Mouse (Mus musculus) retina, adult 2 months (tissue): Measurements from ENCODE around the gene Tcp11l2.

Source experiments
- DNase-seq: peaks from one replicate; pipeline ENCODE4 v3.0.0-alpha.2; 2012; ENCODE audit warnings: low read depth, low spot score

Gene Tcp11l2

GRCm38 (mm10) chr10:84598172-84598571 is 21.7 kb downstream of the Tcp11l2 start:
- DNase-seq, result no peak

DNA sequence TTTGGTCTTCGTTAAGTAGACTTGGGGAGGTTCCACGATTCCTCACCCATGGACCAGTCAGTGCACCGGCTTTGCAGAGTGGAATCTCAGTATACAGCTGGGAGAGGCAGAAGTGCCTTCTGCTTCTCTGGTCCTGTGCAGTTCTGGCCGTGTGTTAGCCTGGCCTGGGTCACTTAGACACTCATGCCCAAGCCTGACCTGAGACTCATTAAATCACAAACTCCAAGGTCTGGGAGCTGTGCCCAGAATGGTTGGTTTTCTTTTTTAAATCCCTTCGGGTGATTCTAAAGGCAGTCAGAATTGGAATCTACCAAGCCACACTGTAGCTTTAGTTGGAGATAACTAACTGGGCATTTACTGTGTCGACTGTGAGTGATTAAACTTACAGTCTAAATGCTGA is 23.7 kb downstream of the Tcp11l2 start:
- no peak for DNase-seq

DNA sequence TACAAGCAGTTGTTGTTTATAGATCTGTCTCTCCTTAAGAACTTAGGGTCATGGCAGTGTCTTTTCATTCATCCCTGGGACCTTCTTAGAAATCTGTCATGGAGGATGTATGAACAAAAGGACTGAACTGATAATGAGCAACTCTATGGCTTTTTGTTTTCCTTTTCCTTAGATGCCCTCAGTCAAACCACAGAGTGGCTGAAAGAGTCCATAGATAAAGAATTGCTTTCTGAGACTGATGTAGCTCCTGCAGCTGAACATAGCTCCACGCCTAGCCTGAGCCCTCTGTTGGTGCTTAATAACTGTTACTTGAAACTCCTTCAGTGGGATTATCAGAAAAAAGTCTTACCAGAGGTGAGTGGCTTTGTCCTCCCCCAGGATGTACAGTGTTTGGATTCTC is 27.9 kb downstream of the Tcp11l2 start:
- no peak for DNase-seq

DNA sequence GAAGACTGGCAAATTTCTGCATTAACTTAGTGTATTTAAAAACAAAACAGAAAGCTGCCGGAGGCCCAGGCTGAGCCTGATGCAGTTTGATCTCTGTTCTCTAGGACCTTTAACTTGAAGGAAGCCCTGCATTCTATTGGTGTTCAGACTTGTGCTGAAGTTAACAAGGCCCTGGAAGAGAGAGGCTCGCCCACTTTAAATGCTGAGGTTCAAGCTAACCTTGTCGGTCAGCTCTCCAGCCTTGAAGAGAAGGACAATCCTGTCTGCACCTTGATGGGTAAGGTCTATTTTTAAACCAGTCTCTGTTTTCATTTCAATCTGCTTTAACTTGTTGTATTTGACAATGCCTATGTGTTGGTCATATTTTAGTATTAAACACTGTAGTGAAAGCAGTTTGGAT is 31.9 kb downstream of the Tcp11l2 start:
- DNase-seq, result no peak

- DNase-seq, result no peak
These were observed 33.9 kb downstream of the Tcp11l2 start for GRCm38 (mm10) chr10:84610324-84610723.

GRCm38 (mm10) chr10:84610783-84611182 is 34.4 kb downstream of the Tcp11l2 start:
- no peak for DNase-seq

- DNase-seq, result no peak
These were observed 35.2 kb downstream of the Tcp11l2 start for GRCm38 (mm10) chr10:84611664-84612063.

DNA sequence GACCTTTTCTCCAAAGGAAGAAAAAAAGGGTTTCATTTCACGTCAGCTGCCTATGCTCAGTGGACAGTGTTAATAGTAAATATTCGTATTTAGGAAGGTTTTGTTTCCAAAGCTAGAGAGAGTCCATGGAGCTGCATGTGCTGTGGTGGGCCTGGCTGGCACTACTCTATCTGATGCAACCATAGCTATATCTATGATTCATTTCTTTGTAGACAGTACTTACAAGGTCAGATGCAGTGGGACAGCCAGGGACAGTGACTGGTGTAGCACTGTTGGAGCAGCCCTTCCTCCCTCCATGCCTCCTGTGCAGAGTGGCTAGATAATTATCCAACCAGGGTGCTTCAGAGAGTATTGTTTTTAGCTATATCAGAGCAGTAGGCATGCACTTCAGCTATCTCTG is 35.9 kb downstream of the Tcp11l2 start:
- no peak for DNase-seq

GRCm38 (mm10) chr10:84613366-84613765 is 36.9 kb downstream of the Tcp11l2 start:
- DNase-seq, result no peak

- no peak for DNase-seq
These were observed 38.6 kb downstream of the Tcp11l2 start for GRCm38 (mm10) chr10:84615076-84615475.

DNA sequence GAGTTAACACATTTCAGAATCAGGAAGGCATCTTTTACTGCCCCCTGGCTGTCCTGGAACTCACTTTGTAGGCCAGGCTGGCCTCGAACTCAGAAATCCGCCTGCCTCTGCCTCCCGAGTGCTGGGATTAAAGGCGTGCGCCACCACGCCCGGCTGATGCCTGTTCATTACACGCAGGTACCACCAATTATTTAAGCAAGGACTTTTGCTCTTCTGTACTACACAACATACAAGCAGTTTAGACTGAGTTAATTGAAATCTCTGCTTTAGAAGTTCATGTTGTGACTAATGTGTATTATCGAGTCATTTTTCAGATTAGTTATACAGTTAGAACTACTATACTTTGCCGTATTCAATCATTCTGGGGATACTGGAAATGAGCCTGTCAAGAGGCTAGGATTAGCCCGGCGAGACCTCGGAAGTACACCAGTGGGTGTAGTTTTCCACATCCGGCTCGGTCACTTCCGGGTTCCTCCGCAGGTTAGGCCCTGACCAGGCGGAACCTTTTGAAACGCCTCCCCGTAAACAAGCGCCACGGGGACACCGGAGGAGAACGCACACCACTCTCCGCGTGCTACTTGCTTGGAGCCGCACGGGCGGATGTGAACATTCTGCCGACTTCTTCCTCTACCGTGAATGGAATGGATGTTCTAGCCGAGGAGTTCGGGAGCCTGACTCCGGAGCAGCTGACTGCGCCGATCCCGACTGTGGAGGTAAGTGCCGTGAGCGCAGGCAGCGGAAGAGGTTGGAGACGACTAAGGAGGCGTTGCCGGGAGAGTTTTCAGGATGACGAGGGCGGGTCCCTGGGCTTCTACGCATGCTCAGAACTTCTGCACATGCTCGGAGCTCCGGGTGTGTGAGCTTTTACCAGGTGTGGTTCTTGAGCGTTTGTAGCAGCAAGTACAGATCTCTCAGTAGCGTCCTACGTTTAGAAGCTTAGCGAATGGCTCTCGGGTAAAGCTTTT is 45.7 kb downstream of the Tcp11l2 start, which contains the start of gene Polr3b:
Gene Polr3b (plus strand): TSS at position 467 of the 965 bp plus-strand sequence.
- peak; percentile 91 for DNase-seq

DNA sequence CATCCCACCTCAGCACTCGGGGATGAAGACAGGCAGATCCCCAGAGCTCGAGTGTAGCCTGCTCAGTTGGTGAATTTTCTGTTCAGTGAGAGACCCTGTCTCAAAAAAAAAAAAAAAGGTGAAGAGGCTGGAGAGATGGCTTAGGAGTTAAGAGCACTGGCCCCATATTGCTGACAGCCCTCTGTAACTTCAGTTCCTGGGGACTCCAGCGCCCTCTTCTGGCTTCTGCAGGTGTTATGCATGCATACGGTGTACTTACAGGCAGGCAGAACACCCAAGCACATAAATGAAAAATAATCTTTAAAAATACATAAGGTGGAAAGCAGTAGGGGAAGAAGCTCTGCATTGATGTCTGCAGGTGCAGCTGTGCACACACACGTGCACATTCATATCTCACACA is 54.8 kb downstream of the Tcp11l2 start:
- DNase-seq, result no peak

DNA sequence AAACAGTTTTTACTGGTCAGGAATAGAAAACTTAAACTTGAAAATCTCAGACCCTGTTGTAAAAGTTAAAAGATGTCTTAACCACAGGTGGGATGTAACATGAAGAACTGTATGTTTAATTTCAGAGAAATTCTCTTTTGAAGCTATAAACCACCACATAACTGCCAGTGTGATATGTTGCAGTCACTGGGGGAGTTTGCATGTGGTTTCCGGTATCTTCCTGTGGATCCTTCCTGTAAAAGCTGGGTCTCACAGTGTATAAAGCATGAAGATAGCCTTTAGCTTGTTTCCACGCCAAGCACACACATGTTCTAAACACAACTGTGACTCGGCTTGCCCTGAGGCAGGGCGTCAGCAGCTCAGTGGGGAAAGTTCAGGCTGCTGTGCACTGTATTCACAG is 55.6 kb downstream of the Tcp11l2 start:
- DNase-seq, result no peak

- DNase-seq, result no peak
These were observed 60.2 kb downstream of the Tcp11l2 start for GRCm38 (mm10) chr10:84636656-84637055.

DNA sequence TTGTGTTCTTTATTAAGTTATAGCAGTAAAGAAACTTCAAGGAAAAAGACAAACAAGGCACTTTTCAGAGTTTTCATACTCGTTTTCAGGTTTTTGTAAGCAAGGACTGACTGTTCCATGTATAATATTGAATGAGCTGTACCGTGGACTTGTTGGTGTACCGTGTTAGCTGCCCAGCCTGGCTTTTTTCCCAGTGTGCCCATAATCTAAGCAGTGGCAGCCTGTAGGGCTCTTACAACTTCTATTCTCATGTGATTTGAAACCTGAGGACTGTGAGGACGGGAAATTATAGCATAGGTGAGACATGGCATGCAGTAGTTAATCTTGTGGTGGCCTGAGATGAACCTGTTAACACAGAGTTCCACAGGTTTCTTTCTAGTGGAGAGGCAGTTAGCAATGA is 62.0 kb downstream of the Tcp11l2 start:
- no peak for DNase-seq

DNA sequence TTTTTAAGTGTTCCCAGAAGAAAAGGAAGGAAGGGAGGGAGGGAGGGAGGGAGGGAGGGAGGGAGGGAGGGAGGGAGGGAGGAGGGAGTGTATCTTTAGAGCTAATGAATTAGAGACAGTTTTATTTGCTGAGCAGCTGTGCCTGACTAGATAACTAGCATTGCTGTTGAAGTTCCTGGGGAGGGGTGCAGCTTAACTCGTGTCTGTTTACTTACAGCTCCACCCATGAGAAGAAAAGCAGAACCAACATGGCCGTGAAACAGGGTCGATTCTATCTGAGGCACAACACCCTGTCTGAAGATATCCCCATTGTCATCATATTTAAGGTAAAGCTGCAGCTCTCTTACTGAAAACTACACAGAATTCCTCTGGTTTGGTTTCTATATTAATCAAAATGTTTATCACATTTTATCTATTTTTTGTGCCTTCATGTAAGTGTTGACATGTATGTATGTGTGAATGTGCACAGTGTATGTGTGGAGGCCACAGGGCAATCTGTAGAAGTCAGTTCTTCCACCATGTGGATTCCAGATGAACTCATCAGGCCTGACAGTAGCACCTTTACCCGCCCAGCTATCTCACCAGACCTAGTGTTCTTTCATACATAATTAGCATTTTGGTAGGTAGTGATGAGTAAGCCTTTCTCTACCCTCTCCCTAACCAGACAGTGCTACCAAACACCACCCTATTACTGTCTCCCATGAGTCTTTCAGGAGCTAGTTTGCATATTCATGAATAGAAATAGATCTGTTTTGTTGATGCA is 63.3 kb downstream of the Tcp11l2 start:
- no peak for DNase-seq

DNA sequence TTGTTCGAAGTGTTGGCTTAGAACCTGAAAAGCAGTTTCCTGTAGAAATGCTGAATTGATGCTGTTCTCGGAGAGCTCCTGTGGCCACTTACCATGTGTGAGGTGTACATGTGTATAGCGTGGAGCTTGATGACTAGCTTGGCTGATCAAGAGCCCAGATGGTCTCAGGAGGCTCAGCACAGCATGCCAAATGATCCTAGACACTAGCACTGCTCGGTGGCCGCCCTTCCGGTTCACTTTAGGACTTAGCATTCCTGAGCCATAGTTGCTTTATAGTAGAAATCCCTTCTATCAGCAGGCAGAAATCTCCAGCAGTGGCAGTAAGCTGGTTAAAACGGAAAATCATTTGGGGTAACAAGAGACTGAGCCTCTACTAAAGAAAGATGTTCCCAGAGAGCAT is 64.4 kb downstream of the Tcp11l2 start:
- no peak for DNase-seq

GRCm38 (mm10) chr10:84641576-84641975 is 65.2 kb downstream of the Tcp11l2 start:
- DNase-seq, result no peak

DNA sequence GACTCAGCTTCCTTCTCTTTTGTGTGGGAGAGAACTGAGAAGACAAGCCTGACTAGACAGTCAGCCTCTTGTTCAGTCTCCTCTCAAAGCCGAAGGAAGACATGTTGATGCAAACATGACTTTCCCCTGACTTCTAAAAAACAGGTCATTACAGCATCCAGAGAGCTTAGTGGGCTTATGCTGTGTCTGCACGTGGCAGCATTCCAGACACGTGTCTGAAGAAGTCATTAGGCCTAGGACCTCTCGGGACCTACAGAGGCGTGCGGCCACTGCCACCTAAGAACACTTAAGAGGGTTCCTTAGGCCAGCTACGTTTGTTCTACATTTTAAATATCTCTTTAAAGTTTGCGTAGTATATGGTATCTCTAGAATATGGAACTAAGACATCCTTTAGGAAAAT is 69.5 kb downstream of the Tcp11l2 start:
- DNase-seq, result no peak

- DNase-seq, result no peak
These were observed 70.2 kb downstream of the Tcp11l2 start for GRCm38 (mm10) chr10:84646506-84647102.

DNA sequence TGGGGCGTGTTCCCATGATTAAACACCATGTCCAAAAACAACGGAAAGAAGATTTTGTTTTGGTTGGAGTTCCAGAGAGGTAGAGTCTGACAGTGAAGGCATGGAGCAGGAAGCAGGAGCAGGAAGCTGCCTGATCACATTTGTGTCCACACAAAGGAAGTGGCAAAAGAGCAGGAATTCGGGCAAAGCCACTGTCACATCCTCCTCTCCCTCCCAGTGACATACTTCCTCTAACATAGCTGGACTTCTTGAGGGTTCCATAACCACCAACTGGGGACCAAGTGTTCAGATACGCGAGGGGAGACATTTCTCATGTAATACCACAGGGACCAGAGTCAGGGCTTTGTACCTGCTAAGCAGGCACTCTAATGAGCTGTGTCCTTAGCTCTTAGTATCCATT is 70.8 kb downstream of the Tcp11l2 start:
- no peak for DNase-seq

- no peak for DNase-seq
These were observed 72.5 kb downstream of the Tcp11l2 start for GRCm38 (mm10) chr10:84648911-84649310.
